In genomic region chr11:50262020-50262419, GRCm38 (mm10) we compare ENCODE assay signal across 12 mouse cellular contexts. TPM values are rescaled to one million over a fixed set of nuclear protein-coding genes. Genes with fewer than 3 reads are reported as not detected.
A peak's percentile ranks its signal among the peaks of the same experiment; 100 is the strongest.
DNase-seq lines count a peak whose midpoint lies in the region; ATAC-seq and TF ChIP-seq lines count a peak whose summit lies in the region.
"Had no signal": no experiment of that assay in that cellular context is flagged by ENCODE, and none has a peak within 500 bp of the region (broad histone marks: within the 10 kb centered on the region; RNA-seq: fewer than 3 reads in every experiment).

No protein-coding gene starts in this region.

- TF ChIP-seq CTCF in liver, postnatal 0 days (IDR thresholded peaks at IDR 0.05; ENCODE audit: low read depth) = peak; percentile 55

- ATAC-seq in liver, postnatal 0 days = no peak
- no peak for ATAC-seq in liver, embryonic 12.5 days
- ATAC-seq in megakaryocyte-erythroid progenitor cell, adult 5-6 weeks (replicated peaks; ENCODE audit: low FRiP score, low TSS enrichment, poor library complexity, severe bottlenecking) = peak; percentile 65; the same call in 1 of the 2 replicates

- H3K27ac ChIP-seq in liver, postnatal 0 days (ENCODE audit: low read depth) = no peak overlapping the region
- H3K27ac ChIP-seq in liver, embryonic 12.5 days = no peak overlapping the region
- no peak overlapping the region for H3K27ac ChIP-seq in embryonic facial prominence, embryonic 10.5 days (replicated peaks)
- H3K27ac ChIP-seq: hindbrain, embryonic 15.5 days; midbrain, embryonic 12.5 days had no signal

- no peak for TF ChIP-seq EP300 in liver, postnatal 0 days (IDR thresholded peaks at IDR 0.05; ENCODE audit: low read depth)

- no peaks in the 10 kb centered on the region for H3K4me1 ChIP-seq in liver, postnatal 0 days (ENCODE audit: insufficient read depth)
- no peaks in the 10 kb centered on the region for H3K4me1 ChIP-seq in liver, embryonic 12.5 days
- H3K4me1 ChIP-seq in embryonic facial prominence, embryonic 10.5 days = no peaks in the 10 kb centered on the region
- H3K4me1 ChIP-seq: hindbrain, embryonic 15.5 days; midbrain, embryonic 12.5 days had no signal

- H3K4me3 ChIP-seq in liver, postnatal 0 days (ENCODE audit: low read depth, low read length) = no peak overlapping the region
- H3K4me3 ChIP-seq in liver, embryonic 12.5 days = no peak overlapping the region
- no peak overlapping the region for H3K4me3 ChIP-seq in embryonic facial prominence, embryonic 10.5 days
- H3K4me3 ChIP-seq: hindbrain, embryonic 15.5 days; midbrain, embryonic 12.5 days had no signal

- 84% methylated on average over 4 of the region's 4 CpGs for WGBS in liver, postnatal 0 days (ENCODE audit: insufficient replicate concordance)
- 76% methylated on average over 4 of the region's 4 CpGs for WGBS in liver, embryonic 12.5 days (ENCODE audit: insufficient replicate concordance)
- WGBS in embryonic facial prominence, embryonic 10.5 days = 93% methylated on average over 4 of the region's 4 CpGs

- no peaks in the 10 kb centered on the region for H3K9me3 ChIP-seq in liver, postnatal 0 days (ENCODE audit: low read length)
- H3K9me3 ChIP-seq in liver, embryonic 12.5 days (replicated peaks) = no peaks in the 10 kb centered on the region
- H3K9me3 ChIP-seq in embryonic facial prominence, embryonic 10.5 days = no peaks in the 10 kb centered on the region
- H3K9me3 ChIP-seq: hindbrain, embryonic 15.5 days; midbrain, embryonic 12.5 days had no signal

- peaks cover 80% of the 10 kb centered on the region for H3K36me3 ChIP-seq in liver, postnatal 0 days (replicated peaks; ENCODE audit: insufficient read depth, low read length)
- peaks cover 97% of the 10 kb centered on the region for H3K36me3 ChIP-seq in liver, embryonic 12.5 days
- peaks cover 99% of the 10 kb centered on the region for H3K36me3 ChIP-seq in embryonic facial prominence, embryonic 10.5 days (replicated peaks)

- peak; percentile 30 to 51 for DNase-seq in cerebellum, postnatal 14 days
- DNase-seq in cerebellum, adult 11-12 months = no peak
- no peak for DNase-seq in liver, postnatal 0 days
- DNase-seq in kidney, adult 8-10 months = peak; percentile 58 to 73
- DNase-seq in embryonic facial prominence, embryonic 10.5 days (ENCODE audit: low spot score) = no peak
- DNase-seq in right cerebral cortex, postnatal 25 days = no peak
- DNase-seq: adrenal gland, postnatal 25 days; left cerebral cortex, postnatal 4 days had no signal

- no peak overlapping the region for H3K4me2 ChIP-seq in liver, postnatal 0 days (ENCODE audit: low read depth, low read length)
- H3K4me2 ChIP-seq in liver, embryonic 12.5 days = no peak overlapping the region
- H3K4me2 ChIP-seq: hindbrain, embryonic 15.5 days; midbrain, embryonic 12.5 days had no signal

- no peaks in the 10 kb centered on the region for H3K27me3 ChIP-seq in liver, postnatal 0 days (ENCODE audit: insufficient read depth, low read length)
- H3K27me3 ChIP-seq in liver, embryonic 12.5 days (replicated peaks) = no peaks in the 10 kb centered on the region
- no peaks in the 10 kb centered on the region for H3K27me3 ChIP-seq in embryonic facial prominence, embryonic 10.5 days (replicated peaks; ENCODE audit: low read depth, poor library complexity, severe bottlenecking)
- H3K27me3 ChIP-seq: hindbrain, embryonic 15.5 days; midbrain, embryonic 12.5 days had no signal

- no peak overlapping the region for H3K9ac ChIP-seq in liver, postnatal 0 days (replicated peaks)
- no peak overlapping the region for H3K9ac ChIP-seq in liver, embryonic 12.5 days
- H3K9ac ChIP-seq: hindbrain, embryonic 15.5 days; midbrain, embryonic 12.5 days had no signal

RNA-seq across cellular contexts. Expression of gene Ltc4s, which starts 23.6 kb away (rescaled TPM):
- 0.68 and 0.89 TPM in 2 replicates for polyA plus RNA-seq in liver, postnatal 0 days (2015; fragmentation: Nextera tagmentation; extraction: Ambion mirVana)
- polyA plus RNA-seq in liver, embryonic 12.5 days (2016; fragmentation: Nextera tagmentation; extraction: Ambion mirVana) = 0.87 and 1.0 TPM in 2 replicates
- 3.1 and 3.4 TPM in 2 replicates for total RNA-seq in megakaryocyte-erythroid progenitor cell, adult 5-6 weeks (2014; fragmentation: Nextera tagmentation)
- 12.7 TPM in 1 of 2 replicates, not detected in the other for total RNA-seq in megakaryocyte-erythroid progenitor cell, adult 5-6 weeks (2017)
- 0.75 and 1.4 TPM in 2 replicates for polyA plus RNA-seq in embryonic facial prominence, embryonic 10.5 days (2016; fragmentation: Nextera tagmentation; extraction: Ambion mirVana)

RNA-seq across cellular contexts. Expression of gene Maml1, which starts 30.1 kb away (rescaled TPM):
- polyA plus RNA-seq in liver, postnatal 0 days (2015; fragmentation: Nextera tagmentation; extraction: Ambion mirVana) = 1.6 TPM in 2 replicates
- polyA plus RNA-seq in liver, embryonic 12.5 days (2016; fragmentation: Nextera tagmentation; extraction: Ambion mirVana) = 3.2 and 3.3 TPM in 2 replicates
- 9.6 and 9.7 TPM in 2 replicates for total RNA-seq in megakaryocyte-erythroid progenitor cell, adult 5-6 weeks (2014; fragmentation: Nextera tagmentation)
- total RNA-seq in megakaryocyte-erythroid progenitor cell, adult 5-6 weeks (2017) = 2.9 and 3.5 TPM in 2 replicates
- 6.7 and 7.2 TPM in 2 replicates for polyA plus RNA-seq in embryonic facial prominence, embryonic 10.5 days (2016; fragmentation: Nextera tagmentation; extraction: Ambion mirVana)

RNA-seq across cellular contexts. Expression of gene Mgat4b, which starts 51.3 kb away (rescaled TPM):
- polyA plus RNA-seq in liver, postnatal 0 days (2015; fragmentation: Nextera tagmentation; extraction: Ambion mirVana) = 17.2 and 18.6 TPM in 2 replicates
- polyA plus RNA-seq in liver, embryonic 12.5 days (2016; fragmentation: Nextera tagmentation; extraction: Ambion mirVana) = 29.1 and 30.7 TPM in 2 replicates
- 27.8 and 40.6 TPM in 2 replicates for total RNA-seq in megakaryocyte-erythroid progenitor cell, adult 5-6 weeks (2014; fragmentation: Nextera tagmentation)
- total RNA-seq in megakaryocyte-erythroid progenitor cell, adult 5-6 weeks (2017) = 11.1 and 14.5 TPM in 2 replicates
- 22.6 and 23.5 TPM in 2 replicates for polyA plus RNA-seq in embryonic facial prominence, embryonic 10.5 days (2016; fragmentation: Nextera tagmentation; extraction: Ambion mirVana)

RNA-seq across cellular contexts. Expression of gene Sqstm1, which starts 51.4 kb away (rescaled TPM):
- 154 and 172 TPM in 2 replicates for polyA plus RNA-seq in liver, postnatal 0 days (2015; fragmentation: Nextera tagmentation; extraction: Ambion mirVana)
- polyA plus RNA-seq in liver, embryonic 12.5 days (2016; fragmentation: Nextera tagmentation; extraction: Ambion mirVana) = 143 and 152 TPM in 2 replicates
- 69.3 and 129 TPM in 2 replicates for total RNA-seq in megakaryocyte-erythroid progenitor cell, adult 5-6 weeks (2014; fragmentation: Nextera tagmentation)
- total RNA-seq in megakaryocyte-erythroid progenitor cell, adult 5-6 weeks (2017) = 339 and 435 TPM in 2 replicates
- 130 and 131 TPM in 2 replicates for polyA plus RNA-seq in embryonic facial prominence, embryonic 10.5 days (2016; fragmentation: Nextera tagmentation; extraction: Ambion mirVana)

Comparison
In these comparisons a context has a peak if more than half of its experiments do, and no peak if none do; other contexts are left out.
1. DNase-seq: peak in cerebellum, postnatal 14 days (2 of 2) and kidney, adult 8-10 months (2 of 2); none in cerebellum, adult 11-12 months (single experiment), liver, postnatal 0 days (single experiment), embryonic facial prominence, embryonic 10.5 days (single experiment) and right cerebral cortex, postnatal 25 days (single experiment).